Mouse (Mus musculus): ENCODE measurements around the gene Pomt1.

- no peak for TF ChIP-seq CTCF (IDR thresholded peaks at IDR 0.05; ENCODE audit: borderline replicate concordance, control insufficient read depth, extremely low read depth, insufficient read depth, low read length, poor library complexity)
- TF ChIP-seq POLR2A (IDR thresholded peaks at IDR 0.05; ENCODE audit: control insufficient read depth, extremely low read depth, insufficient read depth, low read length, poor library complexity) = no peak
These were observed 14.3 kb upstream of the Pomt1 start for GRCm38 (mm10) chr2:32222057-32222456.
